Mouse (Mus musculus): ENCODE measurements at regions not wholly inside any gene's neighbourhood (a gene's known extent, or its start where the extent isn't known, plus 50 kb on each side); places are given as distances from the start of the nearest gene placed in this dataset.

- Histone ChIP-seq H3K9ac (ENCODE audit: low read length) (no peak overlapping the region), H3K4me2 (ENCODE audit: low read depth, low read length) (no peak overlapping the region)
- 87% methylated on average over 6 of the region's 6 CpGs for WGBS
Observed at GRCm38 (mm10) chr16:21329199-21329598, 93.7 kb upstream of the Vps8 start.

DNA sequence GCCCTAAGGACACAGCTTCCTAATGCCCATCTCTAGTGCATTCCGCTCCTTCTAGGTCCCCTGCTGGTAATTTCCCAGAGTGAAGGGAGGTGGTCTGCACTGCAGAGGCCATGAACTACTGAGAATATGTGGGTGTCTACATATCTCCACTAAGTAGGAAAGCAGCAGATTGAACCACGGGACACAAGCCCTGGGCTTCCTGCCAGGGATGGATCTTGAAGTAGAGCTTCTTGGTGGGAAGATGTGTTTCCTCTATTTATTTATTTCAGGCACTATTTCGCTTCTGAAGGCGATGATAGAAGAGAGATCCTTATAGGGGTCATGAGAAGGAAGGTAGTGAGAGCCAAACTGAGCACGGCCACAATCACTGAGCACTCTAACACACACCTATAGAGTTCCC, 91.7 kb upstream of the Vps8 start:
- Histone ChIP-seq H3K27me3 (ENCODE audit: control insufficient read depth, insufficient read depth, low read length) (no peaks in the 10 kb centered on the region), H3K36me3 (ENCODE audit: control insufficient read depth, insufficient read depth, low read length) (0 out of 2 replicates have a peak, but pooled peaks cover 3% of the 10 kb centered on the region), H3K27ac (ENCODE audit: low read length) (no peak overlapping the region), H3K9me3 (replicated peaks; ENCODE audit: control insufficient read depth, low read length) (no peaks in the 10 kb centered on the region), H3K9ac (ENCODE audit: low read length) (no peak overlapping the region), H3K4me1 (ENCODE audit: control insufficient read depth, insufficient read depth, low read length) (0 out of 2 replicates have a peak, but pooled peaks cover 9% of the 10 kb centered on the region), H3K4me2 (ENCODE audit: low read depth, low read length) (peak overlapping the region; percentile 94), H3K4me3 (replicated peaks; ENCODE audit: low read length) (no peak overlapping the region; the same call in 1 of the 2 replicates)
- WGBS = 66% methylated on average over 5 of the region's 5 CpGs
- ATAC-seq (ENCODE audit: insufficient read depth, low FRiP score) = no peak

More at GRCm38 (mm10) chr16:21329199-21329598, 93.7 kb upstream of the Vps8 start:
- 0 out of 2 replicates have a peak, but pooled peaks cover 9% of the 10 kb centered on the region for H3K4me1 ChIP-seq (ENCODE audit: control insufficient read depth, insufficient read depth, low read length)
- H3K4me3 ChIP-seq (replicated peaks; ENCODE audit: low read length) = no peak overlapping the region
- H3K27me3 ChIP-seq (ENCODE audit: control insufficient read depth, insufficient read depth, low read length) = no peaks in the 10 kb centered on the region
- ATAC-seq (ENCODE audit: insufficient read depth, low FRiP score) = no peak
- 0 out of 2 replicates have a peak, but pooled peaks cover 3% of the 10 kb centered on the region for H3K9me3 ChIP-seq (replicated peaks; ENCODE audit: control insufficient read depth, low read length)
- H3K36me3 ChIP-seq (ENCODE audit: control insufficient read depth, insufficient read depth, low read length) = 0 out of 2 replicates have a peak, but pooled peaks cover 3% of the 10 kb centered on the region
- H3K27ac ChIP-seq (ENCODE audit: low read length) = no peak overlapping the region

GRCm38 (mm10) chr16:21332411-21332810, 90.5 kb upstream of the Vps8 start:
- H3K9me3 ChIP-seq (replicated peaks; ENCODE audit: control insufficient read depth, low read length) = no peaks in the 10 kb centered on the region
- no peak for ATAC-seq (ENCODE audit: insufficient read depth, low FRiP score)
- H3K9ac ChIP-seq (ENCODE audit: low read length) = peak overlapping the region; percentile 89
- WGBS = 45% methylated on average over 7 of the region's 7 CpGs
- 0 out of 2 replicates have a peak, but pooled peaks cover 3% of the 10 kb centered on the region for H3K36me3 ChIP-seq (ENCODE audit: control insufficient read depth, insufficient read depth, low read length)
- peak overlapping the region; percentile 67 for H3K4me3 ChIP-seq (replicated peaks; ENCODE audit: low read length)
- H3K4me1 ChIP-seq (ENCODE audit: control insufficient read depth, insufficient read depth, low read length) = 0 out of 2 replicates have a peak, but pooled peaks cover 9% of the 10 kb centered on the region
- peak overlapping the region; percentile 94 for H3K4me2 ChIP-seq (ENCODE audit: low read depth, low read length)
- no peaks in the 10 kb centered on the region for H3K27me3 ChIP-seq (ENCODE audit: control insufficient read depth, insufficient read depth, low read length)
- peak overlapping the region; percentile 96 for H3K27ac ChIP-seq (ENCODE audit: low read length)

DNA sequence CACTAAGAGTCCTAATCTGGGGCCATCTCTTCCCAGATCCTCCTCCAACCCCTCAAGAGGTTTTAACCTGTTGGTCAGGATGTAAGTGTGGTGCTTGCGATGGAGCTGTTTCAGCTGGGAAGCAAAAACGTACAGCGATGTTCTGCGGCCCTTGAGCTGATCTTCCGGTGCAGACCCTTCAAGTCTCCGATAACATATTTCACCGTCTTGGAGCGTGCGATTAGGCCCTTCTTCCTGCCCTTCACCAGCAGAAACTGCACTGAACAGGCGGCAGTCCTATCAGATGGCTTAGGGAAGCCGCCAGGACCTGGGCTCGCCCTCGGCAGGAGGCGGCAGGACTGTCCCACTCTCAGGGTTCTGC, 90.1 kb upstream of the Vps8 start:
- 0 out of 2 replicates have a peak, but pooled peaks cover 3% of the 10 kb centered on the region for H3K36me3 ChIP-seq (ENCODE audit: control insufficient read depth, insufficient read depth, low read length)
- H3K27ac ChIP-seq (ENCODE audit: low read length) = peak overlapping the region; percentile 96
- WGBS = under 1% methylated on average over 14 of the region's 14 CpGs
- H3K4me3 ChIP-seq (replicated peaks; ENCODE audit: low read length) = peak overlapping the region; percentile 67
- peak overlapping the region; percentile 94 for H3K4me2 ChIP-seq (ENCODE audit: low read depth, low read length)
- H3K4me1 ChIP-seq (ENCODE audit: control insufficient read depth, insufficient read depth, low read length) = peaks cover 12% of the 10 kb centered on the region; the same call in 1 of the 2 replicates
- no peaks in the 10 kb centered on the region for H3K9me3 ChIP-seq (replicated peaks; ENCODE audit: control insufficient read depth, low read length)
- no peak for ATAC-seq (ENCODE audit: insufficient read depth, low FRiP score)
- no peaks in the 10 kb centered on the region for H3K27me3 ChIP-seq (ENCODE audit: control insufficient read depth, insufficient read depth, low read length)
- peak overlapping the region; percentile 89 for H3K9ac ChIP-seq (ENCODE audit: low read length)

- ATAC-seq (ENCODE audit: insufficient read depth, low FRiP score) = peak; percentile 93
- H3K27ac ChIP-seq (ENCODE audit: low read length) = peak overlapping the region; percentile 96
Observed at GRCm38 (mm10) chr16:21333223-21333951, 89.5 kb upstream of the Vps8 start.

GRCm38 (mm10) chr16:21339061-21339459, 83.9 kb upstream of the Vps8 start:
- no peaks in the 10 kb centered on the region for H3K9me3 ChIP-seq (replicated peaks; ENCODE audit: control insufficient read depth, low read length)
- no peaks in the 10 kb centered on the region for H3K27me3 ChIP-seq (ENCODE audit: control insufficient read depth, insufficient read depth, low read length)
- peak overlapping the region; percentile 55 for H3K9ac ChIP-seq (ENCODE audit: low read length)
- no peaks in the 10 kb centered on the region for H3K36me3 ChIP-seq (ENCODE audit: control insufficient read depth, insufficient read depth, low read length)
- peak overlapping the region; percentile 23 for H3K4me2 ChIP-seq (ENCODE audit: low read depth, low read length)
- WGBS = 44% methylated on average over 6 of the region's 6 CpGs
- H3K27ac ChIP-seq (ENCODE audit: low read length) = peak overlapping the region; percentile 97
- H3K4me1 ChIP-seq (ENCODE audit: control insufficient read depth, insufficient read depth, low read length) = peaks cover 29% of the 10 kb centered on the region
- peak; percentile 73 for ATAC-seq (ENCODE audit: insufficient read depth, low FRiP score)
- H3K4me3 ChIP-seq (replicated peaks; ENCODE audit: low read length) = no peak overlapping the region

More at GRCm38 (mm10) chr16:21333223-21333951, 89.5 kb upstream of the Vps8 start:
- H3K27me3 ChIP-seq (ENCODE audit: control insufficient read depth, insufficient read depth, low read length) = no peaks in the 10 kb centered on the region
- peaks cover 18% of the 10 kb centered on the region for H3K4me1 ChIP-seq (ENCODE audit: control insufficient read depth, insufficient read depth, low read length)
- peak overlapping the region; percentile 89 for H3K9ac ChIP-seq (ENCODE audit: low read length)
- H3K9me3 ChIP-seq (replicated peaks; ENCODE audit: control insufficient read depth, low read length) = no peaks in the 10 kb centered on the region
- peak overlapping the region; percentile 67 for H3K4me3 ChIP-seq (replicated peaks; ENCODE audit: low read length)
- 0 out of 2 replicates have a peak, but pooled peaks cover 3% of the 10 kb centered on the region for H3K36me3 ChIP-seq (ENCODE audit: control insufficient read depth, insufficient read depth, low read length)
- H3K4me2 ChIP-seq (ENCODE audit: low read depth, low read length) = peak overlapping the region; percentile 94
- WGBS = under 1% methylated on average over 44 of the region's 44 CpGs

GRCm38 (mm10) chr16:21339460-21340081, 83.3 kb upstream of the Vps8 start:
- Histone ChIP-seq H3K9me3 (replicated peaks; ENCODE audit: control insufficient read depth, low read length) (no peaks in the 10 kb centered on the region), H3K27me3 (ENCODE audit: control insufficient read depth, insufficient read depth, low read length) (no peaks in the 10 kb centered on the region), H3K4me3 (replicated peaks; ENCODE audit: low read length) (no peak overlapping the region), H3K4me1 (ENCODE audit: control insufficient read depth, insufficient read depth, low read length) (peaks cover 29% of the 10 kb centered on the region), H3K9ac (ENCODE audit: low read length) (peak overlapping the region; percentile 55), H3K27ac (ENCODE audit: low read length) (peak overlapping the region; percentile 97), H3K36me3 (ENCODE audit: control insufficient read depth, insufficient read depth, low read length) (no peaks in the 10 kb centered on the region), H3K4me2 (ENCODE audit: low read depth, low read length) (peak overlapping the region; percentile 23)
- peak; percentile 89 for ATAC-seq (ENCODE audit: insufficient read depth, low FRiP score)
- 19% methylated on average over 11 of the region's 11 CpGs for WGBS

DNA sequence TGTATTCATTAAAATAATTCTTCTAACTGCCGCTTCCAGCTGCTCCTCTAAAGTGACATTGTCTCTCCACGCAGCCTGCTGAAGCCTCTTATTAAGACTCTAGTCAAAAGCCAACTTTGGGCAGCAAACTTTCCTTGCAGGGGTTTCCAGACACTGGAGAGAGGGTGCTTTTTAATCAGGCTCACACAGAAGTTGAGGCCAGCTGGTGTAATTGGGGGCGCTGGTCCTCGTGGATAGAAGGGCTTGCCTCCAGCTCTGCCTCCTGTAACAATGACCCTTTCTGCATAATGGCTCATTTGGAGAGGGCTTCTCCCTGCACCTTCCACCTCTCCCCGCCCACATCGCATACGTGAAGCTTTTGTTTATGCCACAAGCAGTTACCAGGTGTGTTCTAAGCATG, 82.8 kb upstream of the Vps8 start:
- no peak for ATAC-seq (ENCODE audit: insufficient read depth, low FRiP score)
- Histone ChIP-seq H3K4me2 (ENCODE audit: low read depth, low read length) (no peak overlapping the region), H3K9me3 (replicated peaks; ENCODE audit: control insufficient read depth, low read length) (no peaks in the 10 kb centered on the region), H3K27ac (ENCODE audit: low read length) (peak overlapping the region; percentile 97), H3K36me3 (ENCODE audit: control insufficient read depth, insufficient read depth, low read length) (no peaks in the 10 kb centered on the region), H3K4me1 (ENCODE audit: control insufficient read depth, insufficient read depth, low read length) (peaks cover 29% of the 10 kb centered on the region), H3K27me3 (ENCODE audit: control insufficient read depth, insufficient read depth, low read length) (no peaks in the 10 kb centered on the region), H3K4me3 (replicated peaks; ENCODE audit: low read length) (no peak overlapping the region), H3K9ac (ENCODE audit: low read length) (no peak overlapping the region)
- 39% methylated on average over 7 of the region's 7 CpGs for WGBS

- Histone ChIP-seq H3K4me3 (replicated peaks; ENCODE audit: low read length) (no peak overlapping the region), H3K9ac (ENCODE audit: low read length) (no peak overlapping the region), H3K4me1 (ENCODE audit: control insufficient read depth, insufficient read depth, low read length) (no peaks in the 10 kb centered on the region), H3K36me3 (ENCODE audit: control insufficient read depth, insufficient read depth, low read length) (no peaks in the 10 kb centered on the region), H3K27ac (ENCODE audit: low read length) (no peak overlapping the region), H3K9me3 (replicated peaks; ENCODE audit: control insufficient read depth, low read length) (no peaks in the 10 kb centered on the region), H3K27me3 (ENCODE audit: control insufficient read depth, insufficient read depth, low read length) (no peaks in the 10 kb centered on the region), H3K4me2 (ENCODE audit: low read depth, low read length) (no peak overlapping the region)
- no peak for ATAC-seq (ENCODE audit: insufficient read depth, low FRiP score)
- 62% methylated on average over 1 of the region's 1 CpGs for WGBS
Observed at GRCm38 (mm10) chr16:21349869-21350268, 73.0 kb upstream of the Vps8 start.

All from stomach, embryonic 16.5 days (tissue).